20 mouse cellular contexts compared by ENCODE assay signal in genomic region chr3:50660966-50661365, GRCm38 (mm10).
DNase-seq lines count a peak whose midpoint lies in the region; TF ChIP-seq lines count a peak whose summit lies in the region.
"Had no signal": no experiment of that assay in that cellular context is flagged by ENCODE, and none has a peak within 500 bp of the region (broad histone marks: within the 10 kb centered on the region; RNA-seq: fewer than 3 reads in every experiment).

No protein-coding gene starts in this region.

- no peak for TF ChIP-seq CTCF in brain, embryonic 14.5 days (IDR thresholded peaks at IDR 0.05; ENCODE audit: borderline replicate concordance, extremely low read depth, insufficient read depth, insufficient read length)

- DNase-seq in heart, adult 11 months: peak; percentile 50
- DNase-seq in heart, postnatal 4 days: no peak
- peak; percentile 13 for DNase-seq in brain, embryonic 14.5 days (ENCODE audit: low read depth)
- DNase-seq in thymus, adult 18-20 months: peak; percentile 18 to 48
- peak; percentile 58 for DNase-seq in thymus, postnatal 25 days
- no peak for DNase-seq in urinary bladder, postnatal 4 days (ENCODE audit: low spot score in 2 of 2)
- DNase-seq in layer of hippocampus, adult 9-10 months (ENCODE audit: low spot score): no peak
- no peak for DNase-seq in cerebellum, adult 18-20 months
- DNase-seq: adrenal gland, adult 8-10 months; cerebellum, adult 11-12 months; cerebellum, postnatal 10 days; forebrain, postnatal 0 days; gastrocnemius, postnatal 14 days; heart, adult 18-20 months; kidney, adult 2 months; kidney, postnatal 4 days; liver, embryonic 13.5 days; lung, adult 18-20 months; lung, postnatal 10 days; right cerebral cortex, postnatal 25 days had no signal

- no peak for TF ChIP-seq POLR2A in brain, embryonic 14.5 days (IDR thresholded peaks at IDR 0.05; ENCODE audit: borderline replicate concordance, extremely low read depth, insufficient read depth, insufficient read length, poor library complexity, severe bottlenecking)

Comparison
In these comparisons a context has a peak if more than half of its experiments do, and no peak if none do; other contexts are left out.
1. DNase-seq: peak in heart, adult 11 months (single experiment), brain, embryonic 14.5 days (single experiment), thymus, adult 18-20 months (2 of 2) and thymus, postnatal 25 days (single experiment); none in heart, postnatal 4 days (single experiment), urinary bladder, postnatal 4 days (0 of 2), layer of hippocampus, adult 9-10 months (single experiment) and cerebellum, adult 18-20 months (0 of 2).